Mouse (Mus musculus): Measurements from ENCODE around the gene Ankrd55.

Gene Ankrd55

DNA sequence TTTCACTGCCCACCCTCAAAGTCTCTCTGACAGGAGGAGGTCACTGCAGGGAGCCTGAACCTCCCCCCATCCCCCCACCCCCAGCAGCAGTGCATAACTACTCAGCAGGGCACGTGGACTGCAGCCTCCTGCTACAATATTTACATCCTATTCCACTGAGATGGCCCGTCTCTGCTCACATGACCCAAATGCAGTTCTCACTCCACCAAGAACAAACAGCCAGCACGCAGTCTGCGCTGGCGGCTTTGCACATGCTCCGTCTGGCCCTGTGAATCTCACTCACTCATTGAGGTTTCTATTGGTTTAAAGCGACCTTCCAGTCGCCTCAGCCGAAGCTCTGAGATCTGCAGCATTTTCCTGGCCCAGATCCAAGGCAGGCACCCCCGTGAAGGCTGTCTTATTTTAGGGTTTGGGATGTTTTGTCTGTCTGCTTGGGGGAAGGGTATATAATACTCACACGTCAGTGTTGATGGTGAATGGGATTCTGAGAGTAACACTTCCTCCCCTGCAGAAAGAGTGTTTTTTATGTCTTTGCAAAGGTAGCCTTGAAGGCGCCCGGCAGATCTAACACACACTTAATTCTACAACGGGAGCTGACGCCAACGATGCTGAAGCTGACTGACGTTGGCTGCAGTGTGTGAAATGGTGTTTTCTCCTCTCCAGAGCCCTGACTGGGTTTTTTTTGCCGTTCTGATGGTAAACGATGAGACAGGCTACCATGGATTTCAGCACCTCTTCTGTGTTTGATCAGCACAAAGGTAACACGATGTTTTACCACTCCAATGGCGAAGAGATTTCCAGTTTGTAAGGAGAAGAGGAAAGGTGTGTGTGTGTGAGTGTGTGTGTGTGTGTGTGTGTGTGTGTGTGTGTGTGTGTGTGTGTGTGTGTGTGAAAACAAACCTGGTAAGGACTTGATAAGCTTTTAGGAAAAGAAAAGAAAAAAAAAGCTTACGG is at the start of gene Ankrd55:
Gene Ankrd55 (plus strand): TSS at position 227 of the 954 bp plus-strand sequence.
- ChIA-PET CTCF (no interaction called here), POLR2A (interaction anchor here in 2 of 4 experiments (0.6 to 0.9 kb wide), 3 partner anchors 152 to 288 kb away, joined by 3 to 6 read pairs (median 3); partner anchors contain the start of gene Il6st (in 1 of the 2))

DNA sequence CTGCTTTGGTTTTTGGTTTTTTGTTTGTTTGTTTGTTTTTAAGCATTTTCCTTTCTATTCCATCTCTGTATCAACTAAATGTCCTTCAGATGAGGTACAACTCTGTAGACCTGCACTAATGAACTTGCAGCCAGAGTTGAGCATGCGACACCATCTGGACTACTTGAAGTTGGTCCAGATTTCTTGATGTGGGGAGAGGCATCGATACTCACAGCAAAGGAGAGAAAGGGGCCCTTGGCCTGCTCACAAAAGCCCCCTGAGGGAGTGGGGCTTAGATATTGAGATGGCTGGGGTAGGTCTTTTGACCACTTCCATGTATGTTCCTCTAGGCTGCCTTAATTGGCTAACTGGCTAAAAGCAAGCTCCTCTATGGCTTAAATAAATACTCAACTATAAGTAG is 49.0 kb upstream of the Ankrd55 start:
- CTCF ChIA-PET = no interaction called here
- POLR2A ChIA-PET = no interaction called here

DNA sequence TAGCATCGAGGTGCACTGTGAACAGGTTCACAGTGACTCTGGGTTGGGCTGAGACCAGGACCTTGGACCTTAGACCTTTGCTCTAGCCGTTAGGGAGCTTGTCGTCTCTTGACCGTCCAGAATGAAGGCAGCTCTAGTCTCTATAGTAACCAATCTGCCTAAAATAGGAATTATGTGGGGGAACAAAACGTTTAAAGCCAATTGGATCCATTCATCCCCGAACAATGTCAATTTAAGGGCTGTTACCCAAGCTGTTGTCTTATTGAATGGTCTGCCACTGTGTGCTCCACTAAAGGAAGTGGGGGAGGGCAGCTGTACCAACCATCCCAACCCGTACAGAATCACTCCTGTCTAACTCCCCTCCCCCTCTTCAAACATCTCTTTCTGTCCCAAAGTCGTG is 46.8 kb upstream of the Ankrd55 start:
- CTCF ChIA-PET = interaction anchor here in 2 of 4 experiments (0.6 to 1.0 kb wide), 3 partner anchors 18 to 1366 kb away, joined by 3 read pairs; no protein-coding TSS in a partner anchor

DNA sequence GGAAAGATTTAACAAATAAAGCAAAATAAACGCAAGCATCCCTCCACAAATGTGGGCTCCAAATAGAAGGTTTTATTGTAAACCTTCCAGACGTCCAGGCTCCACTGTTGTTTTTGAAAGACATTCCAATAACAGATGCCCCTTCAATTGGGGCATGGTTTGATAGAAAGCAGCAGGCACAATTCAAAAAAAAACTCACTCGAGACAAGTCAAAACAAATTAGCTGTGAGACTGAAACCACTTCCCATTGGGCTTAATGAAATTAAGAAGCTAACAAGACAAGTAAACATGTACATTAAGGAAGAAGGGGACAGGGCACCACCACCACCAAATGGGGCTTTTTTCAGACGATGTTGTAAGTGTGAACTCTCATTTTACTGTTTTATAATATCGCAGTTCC is 43.1 kb upstream of the Ankrd55 start:
- ChIA-PET CTCF (interaction anchor here in 1 of 4 experiments (0.6 kb wide), 1 partner anchor 451 kb away, joined by 3 read pairs; no protein-coding TSS in a partner anchor), POLR2A (interaction anchor here in 1 of 4 experiments (1.7 kb wide), 1 partner anchor 9 kb away, joined by 3 read pairs; no protein-coding TSS in a partner anchor)

More for the DNA sequence above, 46.8 kb upstream of the Ankrd55 start:
- POLR2A ChIA-PET = interaction anchor here in 2 of 4 experiments (0.8 to 1.3 kb wide), 4 partner anchors 10 to 436 kb away, joined by 3 to 5 read pairs (median 3); no protein-coding TSS in a partner anchor

DNA sequence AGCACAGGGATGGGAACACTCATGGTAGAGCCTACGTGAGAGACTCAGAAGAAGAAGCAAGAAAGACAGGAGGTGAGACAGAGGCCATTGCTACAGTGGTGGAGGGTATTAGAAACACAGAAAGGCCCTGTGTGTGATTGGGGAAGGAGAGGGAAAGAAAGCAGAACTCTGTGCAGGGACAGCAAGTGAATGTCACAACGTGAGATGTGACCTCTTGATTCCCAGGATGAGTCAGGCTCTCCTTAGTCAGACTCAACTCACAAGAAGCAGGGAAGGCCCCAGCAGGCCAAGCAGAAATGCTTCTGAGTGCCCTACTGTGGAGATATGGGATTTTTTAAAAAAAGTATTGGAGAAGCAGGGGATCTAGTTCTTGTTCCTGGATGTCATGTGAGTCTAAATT is 36.8 kb upstream of the Ankrd55 start:
- CTCF ChIA-PET = interaction anchor here in 1 of 4 experiments (1.2 kb wide), 1 partner anchor 8 kb away, joined by 3 read pairs; no protein-coding TSS in a partner anchor
- POLR2A ChIA-PET = no interaction called here

DNA sequence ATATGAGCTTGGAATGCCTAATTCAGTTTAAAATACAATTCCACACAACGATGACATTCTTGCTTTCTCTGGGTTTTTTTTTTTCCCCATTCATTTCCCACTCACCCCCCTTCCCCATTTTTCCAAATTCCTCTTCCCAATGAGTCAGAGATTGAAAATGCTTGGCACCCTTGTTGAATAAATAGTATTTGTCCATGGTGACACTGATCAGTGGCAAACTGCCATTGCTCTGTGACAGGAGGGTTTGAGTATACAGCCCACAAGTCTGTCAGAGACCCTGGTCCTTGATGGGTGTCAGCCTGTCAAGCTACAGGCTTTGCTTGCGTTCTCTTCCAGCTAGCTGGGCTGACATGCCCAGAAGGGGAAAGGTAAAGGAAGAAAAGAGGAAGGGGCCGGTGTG is 36.2 kb upstream of the Ankrd55 start:
- ChIA-PET POLR2A (interaction anchor here in 1 of 4 experiments (1.8 to 2.3 kb wide), 2 partner anchors 455 to 464 kb away, joined by 4 read pairs; no protein-coding TSS in a partner anchor), CTCF (no interaction called here)

DNA sequence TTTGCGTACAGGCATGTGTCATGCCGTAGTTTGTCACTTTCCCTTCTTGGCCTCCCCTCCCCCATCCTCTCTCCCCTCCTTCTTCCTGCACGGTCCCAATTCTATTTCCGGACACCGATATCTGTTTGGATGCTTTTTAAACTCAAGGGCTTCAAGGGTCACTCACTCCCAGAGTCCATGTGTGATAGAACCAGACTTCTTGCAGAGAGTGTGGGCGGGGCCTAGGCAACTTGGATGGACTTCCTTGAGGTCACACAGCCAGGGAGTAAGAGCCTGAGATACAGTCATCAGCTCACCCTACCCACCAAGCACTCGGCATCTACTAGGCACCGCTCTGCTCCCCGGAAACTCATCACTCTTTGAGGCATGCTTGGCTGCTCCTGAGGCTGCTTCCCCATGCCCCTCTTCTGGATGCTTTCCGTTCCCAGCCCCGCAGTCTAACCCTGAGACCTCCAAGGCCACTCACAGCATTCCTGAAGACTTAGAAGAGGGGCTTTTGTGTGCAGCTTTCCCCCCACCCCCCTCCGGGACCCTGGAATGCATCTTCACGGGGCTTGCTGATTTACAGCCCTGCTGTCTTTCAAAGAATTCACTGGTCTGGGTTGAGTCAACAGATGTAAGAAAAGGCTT is 35.1 kb upstream of the Ankrd55 start:
- ChIA-PET CTCF (interaction anchor here in 1 of 4 experiments (0.6 kb wide), 1 partner anchor 249 kb away, joined by 3 read pairs; no protein-coding TSS in a partner anchor), POLR2A (interaction anchor here in 2 of 4 experiments (1.0 to 2.3 kb wide), 4 partner anchors 350 to 566 kb away, joined by 3 to 4 read pairs (median 4); no protein-coding TSS in a partner anchor)

DNA sequence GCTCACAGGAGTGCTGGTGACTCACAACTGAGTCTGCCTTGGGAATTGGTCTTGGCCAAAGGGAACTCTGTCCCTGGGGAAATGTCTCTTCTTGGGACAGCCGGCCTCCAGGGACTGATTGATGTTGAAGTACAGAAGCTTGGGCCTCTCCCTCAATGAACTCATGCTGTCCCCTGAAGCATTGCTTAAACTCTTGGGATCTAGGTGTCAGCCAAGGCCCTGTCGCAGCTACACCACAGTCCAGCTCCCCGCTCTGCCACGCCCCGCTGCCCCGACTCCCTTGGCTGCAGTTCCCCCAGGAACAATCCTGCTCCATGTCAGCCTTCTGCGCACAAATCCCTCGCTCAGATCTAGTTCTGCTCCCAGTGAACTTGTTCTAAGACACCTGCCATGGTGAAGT is 34.1 kb upstream of the Ankrd55 start:
- POLR2A ChIA-PET = interaction anchor here in 1 of 4 experiments (1.0 to 2.3 kb wide), 2 partner anchors 351 to 457 kb away, joined by 3 to 4 read pairs; no protein-coding TSS in a partner anchor
- CTCF ChIA-PET = interaction anchor here in 1 of 4 experiments (0.6 kb wide), 1 partner anchor 483 kb away, joined by 4 read pairs; no protein-coding TSS in a partner anchor

DNA sequence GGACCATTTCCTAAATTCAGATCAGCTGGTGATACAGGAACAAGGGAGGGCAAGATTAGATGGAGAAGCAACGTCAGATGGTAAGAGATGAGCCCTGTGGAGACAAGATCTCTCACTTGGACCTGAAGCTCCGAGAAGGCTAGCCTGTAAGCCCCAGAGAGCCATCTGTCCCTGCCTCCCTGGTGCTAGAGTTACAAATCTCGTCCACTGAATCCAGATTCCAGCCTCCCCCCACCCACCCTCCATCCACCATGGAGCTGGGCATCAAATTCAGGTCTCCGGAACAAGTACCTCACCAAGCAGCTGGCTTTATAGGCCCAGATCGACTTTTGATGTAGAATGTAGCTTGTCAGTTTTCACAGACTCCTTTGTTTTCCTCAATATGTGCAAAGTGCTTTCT is 32.4 kb upstream of the Ankrd55 start:
- ChIA-PET POLR2A (no interaction called here), CTCF (interaction anchor here in 1 of 4 experiments (0.6 kb wide), 2 partner anchors 252 to 426 kb away, joined by 4 to 7 read pairs; no protein-coding TSS in a partner anchor)

DNA sequence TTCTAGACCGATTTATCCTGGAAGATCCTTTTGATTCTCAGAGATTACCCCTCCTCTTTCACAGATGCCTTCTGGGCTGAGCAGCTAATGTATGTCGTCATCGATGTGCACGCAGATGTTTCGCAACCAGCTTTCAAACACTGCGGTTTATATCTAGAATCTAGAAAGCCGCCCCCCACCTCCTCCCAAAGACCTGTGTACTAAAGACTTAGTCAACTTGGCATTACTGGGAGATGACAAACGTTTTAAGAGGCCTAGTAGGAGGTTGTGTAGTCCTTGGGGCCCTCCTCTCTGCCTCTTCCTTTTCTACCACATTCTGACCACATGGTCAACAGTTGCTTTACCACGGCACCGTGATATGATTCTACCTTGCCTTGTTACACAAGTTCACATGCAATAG is 29.8 kb upstream of the Ankrd55 start:
- CTCF ChIA-PET = interaction anchor here in 3 of 4 experiments (0.6 to 2.0 kb wide), 9 partner anchors 16 to 787 kb away, joined by 3 to 8 read pairs (median 3); no protein-coding TSS in a partner anchor
- POLR2A ChIA-PET = no interaction called here

DNA sequence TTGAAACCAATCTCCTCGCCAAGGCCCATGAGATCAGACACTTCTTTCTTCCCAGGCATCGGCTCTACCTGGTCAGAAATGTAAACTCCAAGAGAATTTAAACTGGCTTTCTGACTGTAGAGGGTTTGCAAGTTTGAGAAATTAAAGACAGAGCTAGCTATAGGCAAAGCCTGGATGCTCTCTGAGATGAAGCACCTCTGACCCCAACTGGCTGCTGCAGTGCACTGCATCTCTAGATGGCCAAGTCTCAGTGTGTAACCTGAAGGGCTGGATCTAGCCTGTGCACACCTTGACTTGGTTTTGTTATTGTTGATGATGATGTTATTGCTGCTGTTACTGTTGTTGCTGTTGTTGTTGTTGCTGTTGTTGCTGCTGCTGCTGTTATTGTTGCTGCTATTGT is 28.9 kb upstream of the Ankrd55 start:
- POLR2A ChIA-PET = interaction anchor here in 1 of 4 experiments (0.9 kb wide), 1 partner anchor 468 kb away, joined by 3 read pairs; no protein-coding TSS in a partner anchor
- CTCF ChIA-PET = interaction anchor here (0.6 to 2.0 kb wide), 28 partner anchors 8 to 709 kb away, joined by 3 to 12 read pairs (median 3); no protein-coding TSS in a partner anchor

DNA sequence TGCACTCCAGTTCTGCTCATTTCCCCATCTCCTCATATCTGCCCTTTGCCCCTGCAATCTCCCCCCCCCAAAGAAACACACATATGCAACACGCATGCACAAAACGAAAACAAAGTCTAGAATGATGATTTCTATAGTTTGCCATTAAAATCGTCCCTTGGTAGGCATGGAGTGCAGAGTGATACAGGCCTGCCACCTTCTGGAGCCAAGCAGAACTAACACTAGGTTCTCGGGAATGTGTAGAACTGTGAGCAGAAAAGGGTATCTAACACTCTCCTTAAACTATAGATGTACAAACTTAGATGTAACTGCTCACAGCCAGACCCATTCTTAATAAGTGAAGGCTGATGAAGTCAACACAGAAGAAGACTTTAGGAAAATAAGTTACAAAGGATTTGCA is 23.6 kb upstream of the Ankrd55 start:
- CTCF ChIA-PET = no interaction called here
- POLR2A ChIA-PET = no interaction called here

DNA sequence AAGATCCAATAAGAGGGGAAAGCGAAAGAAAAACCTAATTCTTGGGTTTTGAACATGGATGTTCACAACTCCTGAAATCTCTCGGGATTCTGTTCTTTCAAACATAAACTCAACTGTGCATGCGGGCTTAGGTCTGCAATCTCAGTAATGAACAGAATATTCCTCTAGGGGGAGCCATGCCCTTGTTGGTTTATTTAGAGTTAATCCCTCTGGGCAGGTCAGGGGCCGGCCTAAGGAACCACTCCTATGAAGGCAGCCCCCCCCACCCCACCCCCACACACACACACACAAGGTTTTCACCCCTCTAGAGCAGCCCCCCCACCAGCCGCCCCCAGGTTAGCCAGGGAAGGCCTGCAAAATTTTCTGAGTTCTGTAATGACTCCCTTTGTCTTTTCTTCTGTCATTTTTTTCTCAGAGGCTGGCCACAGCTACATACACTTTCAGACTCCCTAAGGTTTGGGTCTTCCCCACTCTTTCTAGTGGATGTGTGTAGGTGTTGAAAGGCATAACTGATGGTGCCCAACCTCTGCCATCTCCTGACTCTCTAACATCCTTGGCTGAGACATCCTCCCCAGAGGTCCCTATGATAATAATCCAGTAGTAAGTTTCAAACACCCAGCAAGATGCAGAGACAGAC is 16.2 kb upstream of the Ankrd55 start:
- ChIA-PET CTCF (interaction anchor here (0.6 to 1.2 kb wide), 4 partner anchors 10 to 258 kb away, joined by 3 to 4 read pairs (median 4); no protein-coding TSS in a partner anchor), POLR2A (interaction anchor here in 1 of 4 experiments (0.6 kb wide), 1 partner anchor 140 kb away, joined by 3 read pairs; no protein-coding TSS in a partner anchor)

DNA sequence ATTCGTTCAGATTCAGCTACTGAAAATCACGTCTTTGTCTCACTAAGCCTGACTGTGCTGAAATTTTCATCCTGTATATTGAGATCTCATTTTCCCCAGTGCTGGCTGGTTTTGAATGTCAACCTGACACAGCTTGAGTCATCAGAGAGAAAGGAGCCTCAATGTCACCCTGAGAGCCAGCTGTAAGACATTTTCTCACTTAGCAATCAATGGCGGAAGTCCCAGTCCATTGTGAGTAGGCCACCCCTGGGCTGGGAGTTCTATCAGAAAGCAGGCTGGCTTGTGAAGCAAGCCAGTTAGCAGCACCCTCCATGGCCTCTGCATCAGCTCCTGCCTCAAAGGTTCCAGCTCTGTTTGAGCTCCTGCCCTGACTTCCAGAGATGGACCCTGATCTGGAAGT is 13.6 kb upstream of the Ankrd55 start:
- POLR2A ChIA-PET = interaction anchor here in 3 of 4 experiments (0.6 kb wide), 4 partner anchors 76 to 283 kb away, joined by 3 to 4 read pairs (median 3); no protein-coding TSS in a partner anchor
- CTCF ChIA-PET = interaction anchor here in 1 of 4 experiments (0.9 to 1.1 kb wide), 3 partner anchors 15 to 399 kb away, joined by 3 read pairs; no protein-coding TSS in a partner anchor

DNA sequence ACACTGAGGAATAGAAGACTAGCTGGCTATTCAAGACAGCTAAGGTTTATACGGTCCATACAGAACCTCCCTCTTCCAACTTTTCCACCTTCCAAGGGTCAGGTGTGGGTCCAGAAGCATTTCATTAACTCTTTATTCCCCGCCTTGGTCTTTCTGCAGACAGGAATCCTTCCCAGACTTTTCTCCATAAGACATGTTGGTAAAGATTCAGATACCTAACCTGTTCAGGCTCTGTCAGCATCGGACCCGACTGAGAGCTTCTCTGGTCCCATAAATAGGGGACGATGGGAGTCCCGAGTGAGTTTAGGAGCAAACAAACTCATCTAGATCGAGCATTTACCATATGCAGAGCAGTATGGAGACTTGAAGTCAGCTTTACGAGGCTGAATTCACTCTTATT is 12.3 kb upstream of the Ankrd55 start:
- ChIA-PET CTCF (interaction anchor here in 3 of 4 experiments (0.6 to 1.4 kb wide), 4 partner anchors 234 to 1985 kb away, joined by 3 to 10 read pairs (median 5); no protein-coding TSS in a partner anchor), POLR2A (interaction anchor here in 1 of 4 experiments (0.6 kb wide), 1 partner anchor 140 kb away, joined by 3 read pairs; no protein-coding TSS in a partner anchor)

DNA sequence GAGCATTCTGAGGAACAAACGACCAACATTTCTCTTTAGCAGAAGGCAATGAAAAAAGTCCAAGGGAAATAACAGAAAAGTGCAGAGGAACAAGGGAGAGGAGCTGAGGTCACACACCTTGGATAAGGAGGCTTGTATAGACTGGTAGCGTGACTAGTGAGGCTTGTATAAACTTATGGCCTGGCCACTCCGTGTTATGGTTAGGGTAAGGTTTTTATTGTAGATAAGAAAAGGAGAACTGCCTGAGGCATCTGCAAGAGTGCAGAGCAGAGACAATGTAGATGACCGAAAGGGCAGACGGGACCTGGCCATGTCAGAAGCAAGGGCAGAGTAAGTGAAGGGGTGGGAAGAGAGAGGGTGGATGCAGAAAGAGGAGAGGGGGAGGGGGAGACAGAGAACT is 10.7 kb upstream of the Ankrd55 start:
- CTCF ChIA-PET = no interaction called here
- POLR2A ChIA-PET = no interaction called here

DNA sequence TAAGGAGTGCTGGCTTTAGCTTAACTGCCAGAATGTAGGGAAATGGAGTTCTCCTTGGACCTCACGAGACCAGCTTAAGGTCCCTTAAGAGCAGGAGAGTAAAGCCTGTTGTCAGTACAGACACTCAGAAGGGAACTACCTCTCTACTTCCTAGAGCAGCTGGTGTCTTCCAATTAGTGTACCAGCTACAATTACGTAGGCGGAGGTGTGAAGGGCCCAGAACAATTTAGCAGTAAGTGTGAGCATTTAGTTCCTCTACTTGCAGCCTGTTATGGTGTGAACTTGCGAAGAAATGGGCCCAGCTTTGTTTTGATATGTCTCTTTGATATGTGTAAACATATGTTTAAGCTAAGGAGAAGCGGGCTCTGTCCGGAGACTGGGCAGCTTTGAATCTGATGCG is 10.0 kb upstream of the Ankrd55 start:
- POLR2A ChIA-PET = interaction anchor here in 2 of 4 experiments (0.5 to 1.3 kb wide), 3 partner anchors 14 to 493 kb away, joined by 3 read pairs; partner anchors contain the start of gene Il6st (in 1 of the 2)
- CTCF ChIA-PET = interaction anchor here in 1 of 4 experiments (0.5 kb wide), 1 partner anchor 13 kb away, joined by 3 read pairs; no protein-coding TSS in a partner anchor

DNA sequence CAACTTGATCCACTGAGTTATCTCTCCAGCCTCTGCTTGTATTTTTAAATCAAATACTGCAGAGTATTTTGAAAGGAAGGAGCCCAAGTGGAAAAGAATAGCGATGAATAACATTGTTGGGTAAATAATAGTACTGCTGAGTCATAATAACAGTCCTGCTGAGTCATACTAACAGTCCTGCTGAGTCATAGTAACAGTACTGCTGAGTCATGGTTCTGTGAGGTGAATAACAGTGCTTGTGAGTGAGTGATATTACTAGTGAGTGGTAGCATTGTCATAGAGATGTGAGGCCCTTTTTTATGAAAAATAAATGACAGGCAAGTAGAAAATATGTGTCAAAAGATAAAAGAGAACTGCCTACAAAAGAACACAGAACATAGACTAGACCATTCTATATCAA is 1.1 kb upstream of the Ankrd55 start:
- ChIA-PET CTCF (no interaction called here), POLR2A (interaction anchor here in 1 of 4 experiments (1.2 kb wide), 1 partner anchor 129 kb away, joined by 3 read pairs; no protein-coding TSS in a partner anchor)

Data from embryonic stem cell, embryonic (primary cell).